Mouse (Mus musculus): Measurements from ENCODE around the gene Ubb. TPM values are rescaled to one million over a fixed set of nuclear protein-coding genes. Genes with fewer than 3 reads are reported as not detected.
"Not testable (repeated sequence)": the region's sequence is repeated elsewhere in the genome, so short reads cannot be mapped to it uniquely, and the experiment has no call there.

The Ubb gene
- polyA plus RNA-seq (2015; fragmentation: Nextera tagmentation; extraction: Ambion mirVana), result 4,809 and 4,815 TPM in 2 replicates

GRCm38 (mm10) chr11:62550727-62551225 lies at the start of gene Ubb:
Gene Ubb (plus strand): TSS chr11:62551171.
- Histone ChIP-seq H3K27ac (ENCODE audit: low read length) (peak within 1 kb of the TSS; percentile 98), H3K36me3 (ENCODE audit: control insufficient read depth, insufficient read depth, low read length) (no peaks in the 10 kb centered on the region), H3K4me2 (ENCODE audit: low read length) (peak within 1 kb of the TSS; percentile 59), H3K4me3 (ENCODE audit: low read depth, low read length) (peak within 1 kb of the TSS; percentile 56), H3K9me3 (replicated peaks; ENCODE audit: control insufficient read depth, low read length, poor library complexity, severe bottlenecking) (no peaks in the 10 kb centered on the region), H3K9ac (ENCODE audit: low read depth, low read length) (peak within 1 kb of the TSS; percentile 81), H3K4me1 (ENCODE audit: control insufficient read depth, insufficient read depth, low read length) (peaks cover 41% of the 10 kb centered on the region), H3K27me3 (ENCODE audit: control insufficient read depth, insufficient read depth, low read depth, low read length) (no peaks in the 10 kb centered on the region)
- peak; percentile 96 for ATAC-seq
- under 1% methylated on average over 40 of the region's 40 CpGs for WGBS

DNA sequence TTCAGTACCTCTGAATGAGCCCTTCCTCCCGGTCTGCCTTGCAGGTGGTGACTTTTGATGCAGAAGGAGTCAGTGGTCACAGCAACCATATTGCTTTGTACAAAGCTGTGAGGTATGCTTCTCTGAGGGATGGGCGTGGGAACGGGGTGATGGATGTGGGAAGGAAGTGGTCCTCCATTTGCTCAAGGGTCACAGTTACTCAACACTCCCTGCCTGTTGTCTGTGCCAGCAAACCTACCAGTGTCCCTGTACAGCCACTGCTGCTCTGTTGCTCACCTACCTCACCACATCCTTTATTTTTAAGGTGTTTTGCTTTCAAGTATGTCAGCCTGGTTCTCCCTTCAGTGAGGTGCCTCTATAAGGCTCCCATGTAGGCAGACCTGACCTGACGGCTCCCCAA lies 43.3 kb upstream of the Ubb start:
- Histone ChIP-seq H3K4me3 (ENCODE audit: low read depth, low read length) (no peak overlapping the region), H3K27me3 (ENCODE audit: control insufficient read depth, insufficient read depth, low read depth, low read length) (no peaks in the 10 kb centered on the region), H3K4me1 (ENCODE audit: control insufficient read depth, insufficient read depth, low read length) (no peaks in the 10 kb centered on the region), H3K9me3 (replicated peaks; ENCODE audit: control insufficient read depth, low read length, poor library complexity, severe bottlenecking) (no peaks in the 10 kb centered on the region), H3K9ac (ENCODE audit: low read depth, low read length) (no peak overlapping the region), H3K4me2 (ENCODE audit: low read length) (no peak overlapping the region), H3K27ac (ENCODE audit: low read length) (no peak overlapping the region), H3K36me3 (ENCODE audit: control insufficient read depth, insufficient read depth, low read length) (no peaks in the 10 kb centered on the region)
- ATAC-seq, result no peak
- WGBS, result 89% methylated on average over 4 of the region's 4 CpGs

GRCm38 (mm10) chr11:62508365-62508764 lies 42.6 kb upstream of the Ubb start:
- not testable (repeated sequence) for H3K36me3 ChIP-seq (ENCODE audit: control insufficient read depth, insufficient read depth, low read length); H3K9ac ChIP-seq (ENCODE audit: low read depth, low read length); ATAC-seq; H3K27me3 ChIP-seq (ENCODE audit: control insufficient read depth, insufficient read depth, low read depth, low read length); H3K4me3 ChIP-seq (ENCODE audit: low read depth, low read length); H3K27ac ChIP-seq (ENCODE audit: low read length); H3K4me2 ChIP-seq (ENCODE audit: low read length); H3K4me1 ChIP-seq (ENCODE audit: control insufficient read depth, insufficient read depth, low read length); H3K9me3 ChIP-seq (replicated peaks; ENCODE audit: control insufficient read depth, low read length, poor library complexity, severe bottlenecking)
- WGBS, result 97% methylated on average over 13 of the region's 13 CpGs

GRCm38 (mm10) chr11:62508816-62509215 lies 42.2 kb upstream of the Ubb start:
- not testable (repeated sequence) for ATAC-seq; H3K27ac ChIP-seq (ENCODE audit: low read length); H3K4me3 ChIP-seq (ENCODE audit: low read depth, low read length); H3K4me2 ChIP-seq (ENCODE audit: low read length); H3K27me3 ChIP-seq (ENCODE audit: control insufficient read depth, insufficient read depth, low read depth, low read length); H3K9ac ChIP-seq (ENCODE audit: low read depth, low read length); H3K4me1 ChIP-seq (ENCODE audit: control insufficient read depth, insufficient read depth, low read length); H3K36me3 ChIP-seq (ENCODE audit: control insufficient read depth, insufficient read depth, low read length); H3K9me3 ChIP-seq (replicated peaks; ENCODE audit: control insufficient read depth, low read length, poor library complexity, severe bottlenecking)
- WGBS, result 93% methylated on average over 5 of the region's 5 CpGs

GRCm38 (mm10) chr11:62509571-62509970 lies 41.4 kb upstream of the Ubb start:
- Histone ChIP-seq H3K27ac (ENCODE audit: low read length) (no peak overlapping the region), H3K27me3 (ENCODE audit: control insufficient read depth, insufficient read depth, low read depth, low read length) (no peaks in the 10 kb centered on the region), H3K4me1 (ENCODE audit: control insufficient read depth, insufficient read depth, low read length) (no peaks in the 10 kb centered on the region), H3K9me3 (replicated peaks; ENCODE audit: control insufficient read depth, low read length, poor library complexity, severe bottlenecking) (no peaks in the 10 kb centered on the region), H3K9ac (ENCODE audit: low read depth, low read length) (no peak overlapping the region), H3K4me2 (ENCODE audit: low read length) (no peak overlapping the region), H3K36me3 (ENCODE audit: control insufficient read depth, insufficient read depth, low read length) (no peaks in the 10 kb centered on the region), H3K4me3 (ENCODE audit: low read depth, low read length) (no peak overlapping the region)
- 85% methylated on average over 3 of the region's 3 CpGs for WGBS
- no peak for ATAC-seq

GRCm38 (mm10) chr11:62510956-62511355 lies 40.0 kb upstream of the Ubb start:
- H3K9me3 ChIP-seq (replicated peaks; ENCODE audit: control insufficient read depth, low read length, poor library complexity, severe bottlenecking), result no peaks in the 10 kb centered on the region
- no peak overlapping the region for H3K4me3 ChIP-seq (ENCODE audit: low read depth, low read length)
- no peaks in the 10 kb centered on the region for H3K36me3 ChIP-seq (ENCODE audit: control insufficient read depth, insufficient read depth, low read length)
- H3K27ac ChIP-seq (ENCODE audit: low read length), result no peak overlapping the region
- 77% methylated on average over 5 of the region's 5 CpGs for WGBS
- no peak for ATAC-seq
- H3K9ac ChIP-seq (ENCODE audit: low read depth, low read length), result no peak overlapping the region
- no peaks in the 10 kb centered on the region for H3K4me1 ChIP-seq (ENCODE audit: control insufficient read depth, insufficient read depth, low read length)
- no peak overlapping the region for H3K4me2 ChIP-seq (ENCODE audit: low read length)
- no peaks in the 10 kb centered on the region for H3K27me3 ChIP-seq (ENCODE audit: control insufficient read depth, insufficient read depth, low read depth, low read length)

DNA sequence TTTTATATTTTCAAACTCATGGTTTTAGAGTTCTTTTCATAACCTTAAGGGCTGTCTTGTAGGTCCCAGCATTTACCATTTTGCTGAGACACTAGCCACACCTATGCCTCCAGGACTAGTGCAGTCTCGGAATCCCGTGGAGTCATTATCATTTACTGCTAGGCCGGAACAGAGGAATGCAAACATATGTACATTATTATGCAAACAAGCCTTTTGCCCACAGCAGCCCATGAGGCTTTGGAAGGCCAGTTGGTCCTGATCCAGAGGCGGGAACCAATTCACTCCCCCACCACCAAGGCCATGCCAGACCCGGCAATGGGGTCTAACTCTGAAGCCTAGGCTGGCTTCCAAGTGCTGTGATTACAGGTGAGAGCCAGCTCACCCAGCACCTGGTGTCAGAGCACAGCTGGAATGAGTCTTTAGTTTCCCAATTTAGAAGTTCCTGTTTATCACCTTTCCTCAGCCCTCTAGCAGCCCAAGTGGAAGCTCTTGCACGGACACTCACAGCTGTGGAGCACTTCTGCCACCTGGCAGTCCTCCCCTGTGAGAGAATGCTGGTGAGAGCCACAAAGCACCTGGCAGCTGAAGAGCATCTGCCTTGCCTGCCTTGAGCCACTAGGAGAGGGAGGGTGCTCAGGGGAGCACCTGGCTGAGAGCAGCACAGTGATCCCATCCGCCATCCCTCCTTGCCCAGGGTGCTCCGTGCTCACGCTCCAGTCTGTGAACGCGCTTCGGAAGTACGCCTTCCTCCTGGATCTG lies 39.3 kb upstream of the Ubb start:
- H3K4me2 ChIP-seq (ENCODE audit: low read length), result no peak overlapping the region
- H3K9ac ChIP-seq (ENCODE audit: low read depth, low read length), result no peak overlapping the region
- WGBS, result 70% methylated on average over 13 of the region's 13 CpGs
- H3K4me1 ChIP-seq (ENCODE audit: control insufficient read depth, insufficient read depth, low read length), result no peaks in the 10 kb centered on the region
- H3K27me3 ChIP-seq (ENCODE audit: control insufficient read depth, insufficient read depth, low read depth, low read length), result no peaks in the 10 kb centered on the region
- no peak for ATAC-seq
- no peaks in the 10 kb centered on the region for H3K36me3 ChIP-seq (ENCODE audit: control insufficient read depth, insufficient read depth, low read length)
- H3K4me3 ChIP-seq (ENCODE audit: low read depth, low read length), result no peak overlapping the region
- no peaks in the 10 kb centered on the region for H3K9me3 ChIP-seq (replicated peaks; ENCODE audit: control insufficient read depth, low read length, poor library complexity, severe bottlenecking)
- H3K27ac ChIP-seq (ENCODE audit: low read length), result no peak overlapping the region

DNA sequence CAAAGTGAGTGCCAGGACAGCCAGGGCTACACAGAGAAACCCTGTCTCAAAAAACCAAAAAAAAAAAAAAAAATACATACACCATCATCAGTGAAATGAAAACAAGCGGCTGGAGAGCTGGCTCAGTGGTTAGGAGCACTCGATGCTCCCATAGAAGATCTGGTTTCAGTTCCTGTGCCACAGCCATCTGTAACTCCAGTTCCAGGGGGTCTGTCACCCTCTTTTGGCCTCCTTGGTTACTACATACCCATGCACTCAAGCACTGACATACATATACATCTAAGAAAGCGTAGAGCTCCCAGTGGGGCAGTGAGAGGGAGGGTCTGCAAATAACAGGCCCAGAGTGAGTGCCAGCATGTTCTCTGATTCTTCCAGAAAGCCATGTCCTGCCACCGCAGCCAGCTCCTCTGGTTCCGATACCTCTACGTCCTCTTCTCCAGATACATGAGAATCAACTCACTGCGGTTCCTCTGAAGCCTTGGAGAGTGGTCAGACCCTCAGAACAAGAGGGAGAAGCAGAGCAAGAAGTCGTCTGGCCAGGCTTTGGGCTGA lies 38.4 kb upstream of the Ubb start:
- Histone ChIP-seq H3K4me3 (ENCODE audit: low read depth, low read length) (no peak overlapping the region), H3K4me2 (ENCODE audit: low read length) (no peak overlapping the region), H3K9me3 (replicated peaks; ENCODE audit: control insufficient read depth, low read length, poor library complexity, severe bottlenecking) (no peaks in the 10 kb centered on the region), H3K27me3 (ENCODE audit: control insufficient read depth, insufficient read depth, low read depth, low read length) (no peaks in the 10 kb centered on the region), H3K9ac (ENCODE audit: low read depth, low read length) (no peak overlapping the region), H3K27ac (ENCODE audit: low read length) (no peak overlapping the region), H3K36me3 (ENCODE audit: control insufficient read depth, insufficient read depth, low read length) (no peaks in the 10 kb centered on the region), H3K4me1 (ENCODE audit: control insufficient read depth, insufficient read depth, low read length) (no peaks in the 10 kb centered on the region)
- 93% methylated on average over 8 of the region's 8 CpGs for WGBS
- no peak for ATAC-seq

DNA sequence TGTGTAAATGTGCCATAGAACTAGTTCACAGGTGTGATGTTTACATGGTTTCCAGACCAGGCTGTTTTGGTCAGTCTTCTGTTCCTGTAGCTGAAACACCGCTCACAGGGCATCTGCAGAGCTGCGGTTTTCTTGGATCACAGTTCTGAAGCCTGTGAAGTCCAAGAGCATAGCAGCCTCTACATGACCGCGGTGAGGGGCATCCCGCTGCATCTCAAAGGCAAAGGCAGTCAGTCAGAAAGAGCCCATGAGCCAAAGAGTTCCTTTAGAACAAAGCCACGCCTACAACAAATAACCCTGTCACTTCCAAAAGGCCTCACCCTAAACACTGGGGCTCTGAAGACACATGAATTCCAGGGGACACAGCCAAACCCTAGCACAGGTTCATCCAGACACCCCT lies 37.7 kb upstream of the Ubb start:
- H3K27ac ChIP-seq (ENCODE audit: low read length), result no peak overlapping the region
- no peak overlapping the region for H3K4me3 ChIP-seq (ENCODE audit: low read depth, low read length)
- no peaks in the 10 kb centered on the region for H3K9me3 ChIP-seq (replicated peaks; ENCODE audit: control insufficient read depth, low read length, poor library complexity, severe bottlenecking)
- ATAC-seq, result no peak
- no peaks in the 10 kb centered on the region for H3K36me3 ChIP-seq (ENCODE audit: control insufficient read depth, insufficient read depth, low read length)
- no peaks in the 10 kb centered on the region for H3K27me3 ChIP-seq (ENCODE audit: control insufficient read depth, insufficient read depth, low read depth, low read length)
- no peak overlapping the region for H3K4me2 ChIP-seq (ENCODE audit: low read length)
- H3K4me1 ChIP-seq (ENCODE audit: control insufficient read depth, insufficient read depth, low read length), result no peaks in the 10 kb centered on the region
- no peak overlapping the region for H3K9ac ChIP-seq (ENCODE audit: low read depth, low read length)
- 77% methylated on average over 6 of the region's 6 CpGs for WGBS

Measured in midbrain, embryonic 16.5 days (tissue).